In genomic region chr16:93437608-93438425, GRCm38 (mm10) we compare ENCODE assay signal across 10 mouse cellular contexts.
DNase-seq lines count a peak whose midpoint lies in the region; ATAC-seq lines count a peak whose summit lies in the region.
"Had no signal": no experiment of that assay in that cellular context is flagged by ENCODE, and none has a peak within 500 bp of the region (broad histone marks: within the 10 kb centered on the region; RNA-seq: fewer than 3 reads in every experiment).

No protein-coding gene starts in this region.

- H3K36me3 ChIP-seq in heart, embryonic 13.5 days, result no peaks in the 10 kb centered on the region
- H3K36me3 ChIP-seq in neural tube, embryonic 12.5 days, result no peaks in the 10 kb centered on the region
- no peaks in the 10 kb centered on the region for H3K36me3 ChIP-seq in midbrain, embryonic 16.5 days (ENCODE audit: control insufficient read depth, insufficient read depth, low read length)

- 13% methylated on average over 14 of the region's 14 CpGs for WGBS in heart, embryonic 13.5 days
- WGBS in neural tube, embryonic 12.5 days, result 25% methylated on average over 14 of the region's 14 CpGs
- 19% methylated on average over 14 of the region's 14 CpGs for WGBS in midbrain, embryonic 16.5 days

- DNase-seq in heart, postnatal 25 days (ENCODE audit: low spot score), result no peak
- no peak for DNase-seq in neural tube, embryonic 10.5 days (ENCODE audit: extremely low spot score, low spot score)
- no peak for DNase-seq in urinary bladder, postnatal 10 days (ENCODE audit: low spot score)
- DNase-seq in embryo, embryonic 11 days, result no peak
- DNase-seq: adrenal gland, postnatal 25 days; thymus, postnatal 25 days had no signal

- H3K27ac ChIP-seq in heart, embryonic 13.5 days (replicated peaks), result no peak overlapping the region
- no peak overlapping the region for H3K27ac ChIP-seq in neural tube, embryonic 12.5 days
- H3K27ac ChIP-seq in midbrain, embryonic 16.5 days (ENCODE audit: low read length), result no peak overlapping the region

- H3K9ac ChIP-seq in heart, embryonic 13.5 days, result peak overlapping the region; percentile 37; the same call in 1 of the 2 replicates
- H3K9ac ChIP-seq in neural tube, embryonic 12.5 days, result no peak overlapping the region
- H3K9ac ChIP-seq in midbrain, embryonic 16.5 days (ENCODE audit: low read depth, low read length), result no peak overlapping the region

- H3K27me3 ChIP-seq in heart, embryonic 13.5 days (replicated peaks), result peaks cover 31% of the 10 kb centered on the region
- H3K27me3 ChIP-seq in neural tube, embryonic 12.5 days (replicated peaks), result no peaks in the 10 kb centered on the region
- peaks cover 2% of the 10 kb centered on the region for H3K27me3 ChIP-seq in midbrain, embryonic 16.5 days (ENCODE audit: control insufficient read depth, insufficient read depth, low read depth, low read length)

- H3K9me3 ChIP-seq in heart, embryonic 13.5 days, result no peaks in the 10 kb centered on the region
- H3K9me3 ChIP-seq in neural tube, embryonic 12.5 days, result no peaks in the 10 kb centered on the region
- no peaks in the 10 kb centered on the region for H3K9me3 ChIP-seq in midbrain, embryonic 16.5 days (replicated peaks; ENCODE audit: control insufficient read depth, low read length, poor library complexity, severe bottlenecking)

- peak overlapping the region; percentile 54 for H3K4me2 ChIP-seq in heart, embryonic 13.5 days
- H3K4me2 ChIP-seq in neural tube, embryonic 12.5 days (replicated peaks), result 0 out of 2 replicates have a peak overlapping the region, but pooled peaks have one; percentile 24
- H3K4me2 ChIP-seq in midbrain, embryonic 16.5 days (ENCODE audit: low read length), result peak overlapping the region; percentile 8; the same call in 1 of the 2 replicates

- intact Hi-C loops in heart, postnatal 25 days (cut with DNase I), result no loop called here

- no peak for ATAC-seq in heart, embryonic 13.5 days (ENCODE audit: extremely low read depth, insufficient number of reproducible peaks, low FRiP score, low TSS enrichment)
- ATAC-seq in neural tube, embryonic 12.5 days (ENCODE audit: low FRiP score, low read depth), result no peak
- ATAC-seq in granulocyte monocyte progenitor cell, adult 5-6 weeks (replicated peaks; ENCODE audit: poor library complexity, severe bottlenecking), result peak; percentile 82
- ATAC-seq in midbrain, embryonic 16.5 days, result no peak

- H3K4me3 ChIP-seq in heart, embryonic 13.5 days, result no peak overlapping the region; the same call in 1 of the 2 replicates
- no peak overlapping the region for H3K4me3 ChIP-seq in neural tube, embryonic 12.5 days
- no peak overlapping the region for H3K4me3 ChIP-seq in midbrain, embryonic 16.5 days (ENCODE audit: low read depth, low read length)

- peaks cover 28% of the 10 kb centered on the region for H3K4me1 ChIP-seq in heart, embryonic 13.5 days
- H3K4me1 ChIP-seq in neural tube, embryonic 12.5 days, result peaks cover 5% of the 10 kb centered on the region; the same call in 1 of the 2 replicates
- H3K4me1 ChIP-seq in midbrain, embryonic 16.5 days (ENCODE audit: control insufficient read depth, insufficient read depth, low read length), result peaks cover 7% of the 10 kb centered on the region; the same call in 1 of the 2 replicates
